ENCODE assay signal across 8 mouse cellular contexts in the genomic region with DNA sequence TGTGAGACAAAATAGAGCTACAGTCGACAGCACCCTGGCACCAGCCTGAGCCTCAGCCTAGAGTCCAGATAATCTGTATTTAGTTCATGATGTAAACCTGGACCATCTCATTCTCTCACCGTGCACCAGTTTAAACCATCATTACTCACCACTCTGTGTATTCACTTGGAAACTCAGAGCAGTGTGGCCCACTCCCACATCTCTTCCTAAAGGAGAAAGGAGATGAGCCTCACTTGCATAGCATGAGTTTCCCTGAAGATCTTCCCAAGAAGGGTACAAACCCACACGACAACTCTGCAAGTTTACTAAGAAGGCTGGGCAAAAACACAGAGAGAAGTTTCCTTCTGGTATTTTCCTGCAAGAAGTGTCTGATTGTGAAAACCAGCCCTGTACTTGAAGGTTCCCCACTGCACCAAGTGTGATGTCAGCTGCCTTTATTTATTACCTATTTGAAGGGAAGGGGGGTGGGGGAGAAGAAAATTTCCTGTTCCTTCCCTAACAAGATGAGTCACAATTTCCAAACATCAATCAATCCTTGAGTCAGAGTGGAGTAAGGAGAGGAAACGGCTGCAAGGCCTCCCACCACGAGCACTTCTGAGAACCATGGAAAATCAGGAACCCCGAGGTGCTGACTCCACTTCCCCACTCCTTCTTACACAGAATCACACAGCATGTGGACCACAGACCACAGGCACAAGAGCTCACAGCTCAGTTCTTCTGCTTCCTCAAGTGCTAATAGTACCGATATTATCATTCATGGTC.
A peak's percentile ranks its signal among the peaks of the same experiment; 100 is the strongest.
DNase-seq lines count a peak whose midpoint lies in the region; ATAC-seq and TF ChIP-seq lines count a peak whose summit lies in the region.

No protein-coding gene starts in this region.

- peak overlapping the region; percentile 27 for H3K27ac ChIP-seq in heart, adult 2 months
- H3K27ac ChIP-seq in intestine, postnatal 0 days (ENCODE audit: low read depth, low read length), result peak overlapping the region; percentile 68
- H3K27ac ChIP-seq in macrophage, result peak overlapping the region; percentile 93

- DNase-seq in heart, adult 2 months, result peak in 1 of 2 experiments; percentile 46
- DNase-seq in heart, postnatal 14 days, result no peak
- peak; percentile 40 for DNase-seq in adrenal gland, postnatal 25 days
- no peak for DNase-seq in cerebellum, postnatal 25 days
- DNase-seq in c-Kit-positive CD71-positive TER-119-positive erythroid progenitor cells, embryonic 14.5 days (ENCODE audit: low spot score), result no peak
- no peak for DNase-seq in layer of hippocampus, postnatal 10 days (ENCODE audit: low spot score in 2 of 2)

- TF ChIP-seq EP300 in heart, adult 2 months (IDR thresholded peaks at IDR 0.05; ENCODE audit: insufficient read depth, low read depth, low read length), result no peak

- TF ChIP-seq POLR2A in heart, adult 2 months (IDR thresholded peaks at IDR 0.05; ENCODE audit: insufficient read depth, low read depth, low read length), result no peak

- intact Hi-C loops in heart, adult 2 months (cut with DNase I), result no loop called here
- intact Hi-C loops in heart, postnatal 14 days (cut with DNase I), result no loop called here

- peaks cover 10% of the 10 kb centered on the region; the same call in 1 of the 2 replicates for H3K36me3 ChIP-seq in heart, adult 2 months (ENCODE audit: control insufficient read depth, insufficient read depth, low read length)
- H3K36me3 ChIP-seq in intestine, postnatal 0 days (ENCODE audit: control insufficient read depth, insufficient read depth), result no peaks in the 10 kb centered on the region
- H3K36me3 ChIP-seq in macrophage (ENCODE audit: inconsistent target), result no peaks in the 10 kb centered on the region

- TF ChIP-seq CTCF in heart, adult 2 months (IDR thresholded peaks at IDR 0.05), result no peak
- TF ChIP-seq CTCF in intestine, postnatal 0 days (IDR thresholded peaks at IDR 0.05; ENCODE audit: low read depth), result no peak

- no peaks in the 10 kb centered on the region for H3K9me3 ChIP-seq in intestine, postnatal 0 days (ENCODE audit: control insufficient read depth)

- H3K27me3 ChIP-seq in heart, adult 2 months (ENCODE audit: control insufficient read depth, insufficient read depth, low read length), result no peaks in the 10 kb centered on the region
- no peaks in the 10 kb centered on the region for H3K27me3 ChIP-seq in intestine, postnatal 0 days (replicated peaks; ENCODE audit: control insufficient read depth, insufficient read depth, low read length)

- no peak overlapping the region for H3K4me3 ChIP-seq in heart, adult 2 months
- H3K4me3 ChIP-seq in intestine, postnatal 0 days (ENCODE audit: low read depth, low read length), result no peak overlapping the region
- H3K4me3 ChIP-seq in macrophage (ENCODE audit: inconsistent target), result no peak overlapping the region

- WGBS in heart, adult 2 months, result 21% methylated on average over 7 of the region's 7 CpGs
- WGBS in intestine, postnatal 0 days, result 42% methylated on average over 7 of the region's 7 CpGs
- 13% methylated on average over 7 of the region's 7 CpGs for WGBS in macrophage (ENCODE audit: missing documents)

- peaks cover 16% of the 10 kb centered on the region for H3K4me1 ChIP-seq in heart, adult 2 months (ENCODE audit: control insufficient read depth, insufficient read depth, low read length)
- 0 out of 2 replicates have a peak, but pooled peaks cover 9% of the 10 kb centered on the region for H3K4me1 ChIP-seq in intestine, postnatal 0 days (replicated peaks; ENCODE audit: control insufficient read depth, insufficient read depth, low read length)

- no peak overlapping the region for H3K4me2 ChIP-seq in intestine, postnatal 0 days (replicated peaks; ENCODE audit: low read depth)

- no peaks in the 10 kb centered on the region for H3K79me2 ChIP-seq in heart, adult 2 months (replicated peaks; ENCODE audit: control insufficient read depth, insufficient read depth, low read length)
- peaks cover 78% of the 10 kb centered on the region for H3K79me2 ChIP-seq in macrophage (ENCODE audit: inconsistent target)

- no peak overlapping the region for H3K9ac ChIP-seq in heart, adult 2 months (ENCODE audit: low read depth, low read length)
- no peak overlapping the region for H3K9ac ChIP-seq in intestine, postnatal 0 days (ENCODE audit: low read depth, low read length)

- ATAC-seq in intestine, postnatal 0 days, result peak; percentile 51; the same call in 1 of the 2 replicates

Comparison
In these comparisons a context has a peak if more than half of its experiments do, and no peak if none do; other contexts are left out.
1. H3K27ac ChIP-seq: peak in every context shown above with its lines; median percentile 93 in macrophage; 68 in intestine, postnatal 0 days; 27 in heart, adult 2 months.